Comparison of ENCODE assay signal across 1 mouse cellular context in genomic region chr4:155624338-155625291, GRCm38 (mm10).
TF ChIP-seq lines count a peak whose summit lies in the region.

Cdk11b (plus strand) TSS chr4:155624854.

TF ChIP-seq in CH12.LX, 34 proteins besides CTCF, POLR2A, EP300 and RAD21 (continued from another document):
- TF ChIP-seq KAT2A (IDR thresholded peaks at IDR 0.05; ENCODE audit: insufficient replicate concordance, low read length): peak; percentile 92
TF ChIP-seq in CH12.LX: peak in this region for 19.
